In genomic region chr7:62348106-62348803, GRCm38 (mm10) we compare ENCODE assay signal across 7 mouse cellular contexts. TPM values are rescaled to one million over a fixed set of nuclear protein-coding genes. Genes with fewer than 3 reads are reported as not detected.
DNase-seq lines count a peak whose midpoint lies in the region; ATAC-seq and TF ChIP-seq lines count a peak whose summit lies in the region.

No protein-coding gene starts in this region.

- TF ChIP-seq POLR2A in limb, embryonic 14.5 days (IDR thresholded peaks at IDR 0.05; ENCODE audit: borderline replicate concordance, extremely low read depth, insufficient read depth, insufficient read length), result peak; percentile 76; the same call in 1 of the 2 replicates

- H3K9me3 ChIP-seq in heart, embryonic 12.5 days (replicated peaks), result 0 out of 2 replicates have a peak, but pooled peaks cover 6% of the 10 kb centered on the region
- 0 out of 2 replicates have a peak, but pooled peaks cover 4% of the 10 kb centered on the region for H3K9me3 ChIP-seq in kidney, embryonic 16.5 days (ENCODE audit: low read length)
- no peaks in the 10 kb centered on the region for H3K9me3 ChIP-seq in limb, embryonic 14.5 days (ENCODE audit: control insufficient read depth, low read length)
- peaks cover 10% of the 10 kb centered on the region; the same call in 1 of the 2 replicates for H3K9me3 ChIP-seq in midbrain, postnatal 0 days (ENCODE audit: low read length)

- H3K9ac ChIP-seq in heart, embryonic 12.5 days, result peak overlapping the region; percentile 65
- peak overlapping the region; percentile 74 for H3K9ac ChIP-seq in kidney, embryonic 16.5 days (replicated peaks; ENCODE audit: low read length)
- H3K9ac ChIP-seq in limb, embryonic 14.5 days (ENCODE audit: low read depth, low read length, severe bottlenecking), result peak overlapping the region; percentile 72
- peak overlapping the region; percentile 71 for H3K9ac ChIP-seq in midbrain, postnatal 0 days (replicated peaks; ENCODE audit: low read length, poor library complexity, severe bottlenecking)

- WGBS in heart, embryonic 12.5 days, result 10% methylated on average over 42 of the region's 42 CpGs
- 14% methylated on average over 42 of the region's 42 CpGs for WGBS in kidney, embryonic 16.5 days
- 15% methylated on average over 42 of the region's 42 CpGs for WGBS in limb, embryonic 14.5 days
- WGBS in midbrain, postnatal 0 days, result 19% methylated on average over 42 of the region's 42 CpGs

- no peaks in the 10 kb centered on the region for H3K36me3 ChIP-seq in heart, embryonic 12.5 days
- H3K36me3 ChIP-seq in kidney, embryonic 16.5 days (ENCODE audit: insufficient read depth, low read length), result no peaks in the 10 kb centered on the region
- H3K36me3 ChIP-seq in limb, embryonic 14.5 days (ENCODE audit: control insufficient read depth, insufficient read depth, low read length), result no peaks in the 10 kb centered on the region
- no peaks in the 10 kb centered on the region for H3K36me3 ChIP-seq in midbrain, postnatal 0 days (ENCODE audit: insufficient read depth, low read length)

- H3K4me2 ChIP-seq in heart, embryonic 12.5 days, result peak overlapping the region; percentile 66
- H3K4me2 ChIP-seq in kidney, embryonic 16.5 days (replicated peaks; ENCODE audit: low read depth, low read length), result peak overlapping the region; percentile 66
- peak overlapping the region; percentile 62 for H3K4me2 ChIP-seq in limb, embryonic 14.5 days (replicated peaks; ENCODE audit: low read depth, low read length, severe bottlenecking)
- H3K4me2 ChIP-seq in midbrain, postnatal 0 days (ENCODE audit: low read depth, low read length, poor library complexity, severe bottlenecking), result peak overlapping the region; percentile 65

- peak; percentile 43 for DNase-seq in fibroblast of lung, adult 2 months (ENCODE audit: low read depth)
- peak; percentile 88 for DNase-seq in limb, embryonic 14.5 days (ENCODE audit: low spot score)
- DNase-seq in midbrain, postnatal 0 days (ENCODE audit: low spot score), result peak; percentile 90
- DNase-seq in telencephalon, adult 2 months (ENCODE audit: low read depth, low spot score), result peak; percentile 22

- no peak for TF ChIP-seq CTCF in midbrain, postnatal 0 days (IDR thresholded peaks at IDR 0.05)

- H3K4me1 ChIP-seq in heart, embryonic 12.5 days (replicated peaks), result 0 out of 2 replicates have a peak, but pooled peaks cover 2% of the 10 kb centered on the region
- no peaks in the 10 kb centered on the region for H3K4me1 ChIP-seq in kidney, embryonic 16.5 days (ENCODE audit: insufficient read depth, low read length)
- H3K4me1 ChIP-seq in limb, embryonic 14.5 days (ENCODE audit: control insufficient read depth, insufficient read depth, low read length), result no peaks in the 10 kb centered on the region
- H3K4me1 ChIP-seq in midbrain, postnatal 0 days (ENCODE audit: insufficient read depth, low read length), result no peaks in the 10 kb centered on the region

- peak overlapping the region; percentile 56 for H3K4me3 ChIP-seq in heart, embryonic 12.5 days
- H3K4me3 ChIP-seq in kidney, embryonic 16.5 days (ENCODE audit: low read length), result peak overlapping the region; percentile 58
- H3K4me3 ChIP-seq in limb, embryonic 14.5 days (replicated peaks; ENCODE audit: low read length), result peak overlapping the region; percentile 53
- H3K4me3 ChIP-seq in midbrain, postnatal 0 days (ENCODE audit: low read depth, low read length), result peak overlapping the region; percentile 53

- no peaks in the 10 kb centered on the region for H3K27me3 ChIP-seq in heart, embryonic 12.5 days (replicated peaks)
- no peaks in the 10 kb centered on the region for H3K27me3 ChIP-seq in kidney, embryonic 16.5 days (ENCODE audit: insufficient read depth, low read length)
- no peaks in the 10 kb centered on the region for H3K27me3 ChIP-seq in limb, embryonic 14.5 days (ENCODE audit: control insufficient read depth, insufficient read depth, low read length)
- H3K27me3 ChIP-seq in midbrain, postnatal 0 days (ENCODE audit: insufficient read depth, low read length), result no peaks in the 10 kb centered on the region

- peak; percentile 89 for ATAC-seq in cerebellum, adult (ENCODE audit: insufficient number of reproducible peaks, low FRiP score, low TSS enrichment)
- peak; percentile 90 for ATAC-seq in heart, embryonic 12.5 days (ENCODE audit: insufficient number of reproducible peaks, low FRiP score)
- ATAC-seq in kidney, embryonic 16.5 days (ENCODE audit: low FRiP score, low TSS enrichment), result peak; percentile 99
- ATAC-seq in limb, embryonic 14.5 days (ENCODE audit: low FRiP score, low read depth), result peak; percentile 96
- peak; percentile 92 for ATAC-seq in midbrain, postnatal 0 days (ENCODE audit: low FRiP score)

- H3K27ac ChIP-seq in heart, embryonic 12.5 days (ENCODE audit: poor library complexity, severe bottlenecking), result no peak overlapping the region
- H3K27ac ChIP-seq in kidney, embryonic 16.5 days (ENCODE audit: low read length), result 0 out of 2 replicates have a peak overlapping the region, but pooled peaks have one; percentile 18
- peak overlapping the region; percentile 48; the same call in 1 of the 2 replicates for H3K27ac ChIP-seq in limb, embryonic 14.5 days (replicated peaks; ENCODE audit: low read depth, low read length)
- H3K27ac ChIP-seq in midbrain, postnatal 0 days (ENCODE audit: low read depth, low read length), result peak overlapping the region; percentile 86

RNA-seq across cellular contexts. Expression of gene Ndn, which starts 1.9 kb away (rescaled TPM):
- 63.0 and 64.3 TPM in 2 replicates for polyA plus RNA-seq in heart, embryonic 12.5 days (2016; fragmentation: Nextera tagmentation; extraction: Ambion mirVana)
- 76.5 and 81.6 TPM in 2 replicates for polyA plus RNA-seq in kidney, embryonic 16.5 days (2015; fragmentation: Nextera tagmentation; extraction: Ambion mirVana)
- 103 and 109 TPM in 2 replicates for polyA plus RNA-seq in limb, embryonic 14.5 days (2012; rRNA removed)
- polyA plus RNA-seq in limb, embryonic 14.5 days (2014; fragmentation: Nextera tagmentation; extraction: Ambion mirVana), result 121 and 139 TPM in 2 replicates
- 479 and 494 TPM in 2 replicates for total RNA-seq in midbrain, postnatal 0 days (2014; rRNA removed)
- 861 and 877 TPM in 2 replicates for polyA plus RNA-seq in midbrain, postnatal 0 days (2015; fragmentation: Nextera tagmentation; extraction: Ambion mirVana)

RNA-seq across cellular contexts. Expression of gene Magel2, which starts 28.6 kb away (rescaled TPM):
- polyA plus RNA-seq in heart, embryonic 12.5 days (2016; fragmentation: Nextera tagmentation; extraction: Ambion mirVana), result 0.46 and 0.49 TPM in 2 replicates
- polyA plus RNA-seq in kidney, embryonic 16.5 days (2015; fragmentation: Nextera tagmentation; extraction: Ambion mirVana), result 0.74 and 1.1 TPM in 2 replicates
- 35.7 and 49.9 TPM in 2 replicates for polyA plus RNA-seq in limb, embryonic 14.5 days (2012; rRNA removed)
- polyA plus RNA-seq in limb, embryonic 14.5 days (2014; fragmentation: Nextera tagmentation; extraction: Ambion mirVana), result 5.5 and 7.2 TPM in 2 replicates
- 22.1 and 26.5 TPM in 2 replicates for total RNA-seq in midbrain, postnatal 0 days (2014; rRNA removed)
- polyA plus RNA-seq in midbrain, postnatal 0 days (2015; fragmentation: Nextera tagmentation; extraction: Ambion mirVana), result 19.3 and 25.4 TPM in 2 replicates

Comparison
In these comparisons a context has a peak if more than half of its experiments do, and no peak if none do; other contexts are left out.
1. DNase-seq: peak in every context shown above with its lines; median percentile 90 in midbrain, postnatal 0 days; 88 in limb, embryonic 14.5 days; 43 in fibroblast of lung, adult 2 months; 22 in telencephalon, adult 2 months.